Mouse (Mus musculus): ENCODE results near the gene Cnr2. TPM values are rescaled to one million over a fixed set of nuclear protein-coding genes. Genes with fewer than 3 reads are reported as not detected.

The Cnr2 gene
- polyA plus RNA-seq, 1 experiment from 2014 or later, result 0.13 TPM

DNA sequence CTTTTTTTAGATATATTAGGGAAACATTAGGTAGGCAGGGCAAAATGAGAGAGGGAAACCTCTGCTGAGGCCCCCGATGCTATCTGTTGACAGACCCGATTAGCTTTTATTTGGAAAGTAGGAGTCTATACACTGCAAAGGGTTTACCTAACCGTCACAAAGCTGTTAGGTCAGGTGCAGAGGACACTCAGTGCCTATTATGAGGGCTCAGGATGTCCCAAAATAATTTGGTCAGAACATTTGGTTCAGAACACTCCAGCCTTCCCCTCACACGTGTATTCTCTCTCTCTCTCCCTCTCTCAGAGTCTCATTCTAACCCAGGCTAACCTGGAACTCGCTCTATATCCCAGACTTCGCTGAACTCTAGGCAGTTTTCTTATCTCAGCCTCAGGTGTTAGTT lies 13.2 kb upstream of the Cnr2 start:
- H3K4me2 ChIP-seq (ENCODE audit: low read depth, low read length, severe bottlenecking), result no peak overlapping the region
- H3K27me3 ChIP-seq (ENCODE audit: control insufficient read depth, insufficient read depth, low read length), result no peaks in the 10 kb centered on the region
- 82% methylated on average over 6 of the region's 6 CpGs for WGBS
- H3K36me3 ChIP-seq (ENCODE audit: control insufficient read depth, insufficient read depth, low read length), result no peaks in the 10 kb centered on the region
- no peak overlapping the region for H3K9ac ChIP-seq (ENCODE audit: low read length)
- H3K4me1 ChIP-seq (replicated peaks; ENCODE audit: control insufficient read depth, insufficient read depth, low read length), result peaks cover under 1% of the 10 kb centered on the region; the same call in 1 of the 2 replicates
- no peak overlapping the region for H3K4me3 ChIP-seq (ENCODE audit: low read depth, low read length)
- DNase-seq (ENCODE audit: low spot score) (no peak), ATAC-seq (replicated peaks; ENCODE audit: low FRiP score) (no peak)
- H3K27ac ChIP-seq (ENCODE audit: low read depth, low read length), result no peak overlapping the region
- H3K9me3 ChIP-seq (ENCODE audit: control insufficient read depth, low read length), result no peaks in the 10 kb centered on the region

DNA sequence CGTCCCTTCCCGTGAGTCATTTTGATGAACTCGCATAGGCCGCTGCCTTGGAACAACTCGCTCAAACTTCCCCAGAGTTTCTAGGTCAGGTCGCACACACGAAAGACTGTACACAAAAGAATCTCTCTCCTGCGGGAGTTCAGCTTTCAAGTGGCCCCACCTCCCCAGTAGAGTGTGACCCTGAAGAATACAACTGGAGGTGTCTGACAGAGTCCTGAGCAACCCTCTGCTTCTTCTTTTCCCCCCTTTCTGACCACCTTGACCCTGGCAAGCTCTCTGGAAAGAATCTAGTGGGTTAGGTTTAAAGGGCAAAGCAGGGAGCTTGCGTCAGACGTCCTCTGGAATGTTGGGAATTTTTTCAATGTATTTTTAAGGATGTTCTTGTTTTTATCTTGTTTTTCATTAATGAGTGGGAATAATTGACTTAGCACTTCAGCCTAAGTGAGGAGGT lies 11.8 kb upstream of the Cnr2 start:
- Histone ChIP-seq H3K9ac (ENCODE audit: low read length) (no peak overlapping the region), H3K27me3 (ENCODE audit: control insufficient read depth, insufficient read depth, low read length) (no peaks in the 10 kb centered on the region), H3K4me2 (ENCODE audit: low read depth, low read length, severe bottlenecking) (no peak overlapping the region), H3K36me3 (ENCODE audit: control insufficient read depth, insufficient read depth, low read length) (no peaks in the 10 kb centered on the region), H3K4me3 (ENCODE audit: low read depth, low read length) (no peak overlapping the region), H3K9me3 (ENCODE audit: control insufficient read depth, low read length) (no peaks in the 10 kb centered on the region), H3K27ac (ENCODE audit: low read depth, low read length) (no peak overlapping the region), H3K4me1 (replicated peaks; ENCODE audit: control insufficient read depth, insufficient read depth, low read length) (no peaks in the 10 kb centered on the region)
- ATAC-seq (replicated peaks; ENCODE audit: low FRiP score) (no peak), DNase-seq (ENCODE audit: low spot score) (no peak)
- WGBS, result 47% methylated on average over 10 of the region's 10 CpGs

DNA sequence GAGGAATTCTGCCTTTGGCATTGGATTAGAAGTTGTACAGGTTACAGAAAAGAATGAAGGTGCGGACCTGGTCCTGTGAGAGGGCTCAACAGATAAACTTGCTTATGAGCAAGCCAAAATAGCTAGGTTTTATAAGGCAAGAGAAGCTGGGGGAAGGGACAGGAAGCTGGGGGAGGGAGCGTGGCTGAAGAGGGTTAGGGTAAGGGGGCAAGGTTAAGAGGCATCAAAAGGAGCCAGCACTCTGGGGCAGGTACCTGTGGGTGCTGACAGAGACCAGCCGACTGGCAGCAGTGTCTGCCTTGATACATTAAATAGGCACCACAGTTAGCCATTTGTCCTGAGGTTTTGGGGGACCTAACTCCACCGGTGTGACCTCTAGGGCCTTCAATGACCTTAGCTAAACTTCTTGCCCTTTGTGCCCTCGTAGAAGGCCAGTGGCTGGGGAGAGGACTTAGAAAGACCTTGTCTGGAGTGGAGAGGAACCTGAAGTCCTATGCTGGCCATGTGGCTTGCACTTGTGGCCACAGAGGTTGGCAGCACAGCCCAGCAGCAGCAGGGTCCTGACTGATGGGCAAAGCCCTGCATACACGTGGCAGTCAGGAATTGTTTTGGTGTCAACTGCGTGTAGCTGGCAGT lies 11.2 kb upstream of the Cnr2 start:
- H3K4me3 ChIP-seq (ENCODE audit: low read depth, low read length), result no peak overlapping the region
- no peak for DNase-seq (ENCODE audit: low spot score)
- H3K36me3 ChIP-seq (ENCODE audit: control insufficient read depth, insufficient read depth, low read length), result no peaks in the 10 kb centered on the region
- 58% methylated on average over 7 of the region's 7 CpGs for WGBS
- ATAC-seq (replicated peaks; ENCODE audit: low FRiP score), result no peak
- H3K4me1 ChIP-seq (replicated peaks; ENCODE audit: control insufficient read depth, insufficient read depth, low read length), result no peaks in the 10 kb centered on the region
- no peak overlapping the region for H3K9ac ChIP-seq (ENCODE audit: low read length)
- no peaks in the 10 kb centered on the region for H3K9me3 ChIP-seq (ENCODE audit: control insufficient read depth, low read length)
- H3K4me2 ChIP-seq (ENCODE audit: low read depth, low read length, severe bottlenecking), result no peak overlapping the region
- no peaks in the 10 kb centered on the region for H3K27me3 ChIP-seq (ENCODE audit: control insufficient read depth, insufficient read depth, low read length)
- no peak overlapping the region for H3K27ac ChIP-seq (ENCODE audit: low read depth, low read length)

DNA sequence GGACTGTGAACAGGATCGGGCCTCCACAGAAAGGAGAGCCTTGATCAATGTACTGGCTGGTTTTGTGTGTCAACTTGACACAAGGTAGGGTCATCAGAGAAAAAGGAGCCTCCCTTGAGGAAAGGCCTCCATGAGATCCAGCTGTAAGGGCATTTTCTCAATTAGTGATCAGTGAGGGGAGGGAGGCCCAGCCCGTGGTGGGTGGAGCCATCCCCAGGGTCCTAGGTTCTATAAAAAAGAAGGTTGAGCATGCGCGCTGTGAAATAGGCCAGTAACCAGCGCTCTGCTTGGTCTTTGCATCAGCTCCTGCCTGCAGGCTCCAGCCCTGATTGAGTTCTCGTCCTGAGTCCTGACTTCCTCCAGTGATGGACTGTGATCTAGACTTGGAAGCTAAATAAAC lies 10.7 kb upstream of the Cnr2 start:
- no peaks in the 10 kb centered on the region for H3K4me1 ChIP-seq (replicated peaks; ENCODE audit: control insufficient read depth, insufficient read depth, low read length)
- no peak for ATAC-seq (replicated peaks; ENCODE audit: low FRiP score)
- H3K27ac ChIP-seq (ENCODE audit: low read depth, low read length), result no peak overlapping the region

DNA sequence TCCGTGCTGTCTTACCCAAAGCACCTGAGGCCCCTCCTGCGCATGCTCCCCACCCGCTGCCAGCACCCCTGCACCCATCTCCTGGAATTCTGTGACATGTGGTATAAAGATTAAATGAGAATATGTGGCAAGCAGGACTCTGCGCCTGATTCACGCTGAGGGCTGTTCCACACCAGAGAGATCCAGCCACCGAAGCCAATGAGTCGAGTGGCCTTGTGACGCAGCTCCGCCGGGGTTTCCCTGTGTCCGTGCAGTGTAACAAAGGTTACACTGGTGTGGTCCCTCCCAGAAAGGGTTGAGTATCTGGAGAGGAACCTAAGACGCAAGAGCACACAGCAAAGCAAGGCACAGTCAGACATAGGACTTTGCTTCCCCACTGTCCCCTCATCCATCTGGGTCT lies 9.5 kb upstream of the Cnr2 start:
- no peak for ATAC-seq (replicated peaks; ENCODE audit: low FRiP score)

More for the DNA sequence above, 10.7 kb upstream of the Cnr2 start:
- Histone ChIP-seq H3K36me3 (ENCODE audit: control insufficient read depth, insufficient read depth, low read length) (no peaks in the 10 kb centered on the region), H3K9ac (ENCODE audit: low read length) (no peak overlapping the region), H3K4me3 (ENCODE audit: low read depth, low read length) (no peak overlapping the region), H3K27me3 (ENCODE audit: control insufficient read depth, insufficient read depth, low read length) (no peaks in the 10 kb centered on the region), H3K4me2 (ENCODE audit: low read depth, low read length, severe bottlenecking) (no peak overlapping the region), H3K9me3 (ENCODE audit: control insufficient read depth, low read length) (no peaks in the 10 kb centered on the region)
- DNase-seq (ENCODE audit: low spot score), result no peak
- WGBS, result 46% methylated on average over 6 of the region's 6 CpGs

DNA sequence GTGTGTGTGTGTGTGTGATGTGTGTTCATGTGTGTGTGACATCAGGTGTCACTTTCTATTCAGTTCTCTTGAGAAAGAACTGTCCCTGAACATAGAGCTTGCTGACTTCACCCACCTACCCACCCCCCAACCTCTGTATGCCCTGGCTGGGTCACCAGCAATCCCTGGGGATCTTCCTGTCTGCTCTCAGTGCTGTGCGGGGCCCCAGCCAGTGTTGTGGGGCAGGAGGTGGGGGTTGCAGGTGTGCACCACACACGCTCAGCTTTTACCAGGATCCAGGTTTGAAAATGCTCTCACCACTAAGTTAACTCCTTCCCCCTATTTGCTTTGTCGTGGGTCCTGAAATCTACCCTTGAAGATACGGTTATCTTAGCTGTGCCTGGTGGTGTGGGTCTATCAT lies 9.0 kb upstream of the Cnr2 start:
- ATAC-seq (replicated peaks; ENCODE audit: low FRiP score) (no peak), DNase-seq (ENCODE audit: low spot score) (no peak)
- Histone ChIP-seq H3K27me3 (ENCODE audit: control insufficient read depth, insufficient read depth, low read length) (no peaks in the 10 kb centered on the region), H3K27ac (ENCODE audit: low read depth, low read length) (no peak overlapping the region), H3K9ac (ENCODE audit: low read length) (no peak overlapping the region), H3K9me3 (ENCODE audit: control insufficient read depth, low read length) (no peaks in the 10 kb centered on the region), H3K4me1 (replicated peaks; ENCODE audit: control insufficient read depth, insufficient read depth, low read length) (no peaks in the 10 kb centered on the region), H3K4me3 (ENCODE audit: low read depth, low read length) (no peak overlapping the region), H3K4me2 (ENCODE audit: low read depth, low read length, severe bottlenecking) (no peak overlapping the region), H3K36me3 (ENCODE audit: control insufficient read depth, insufficient read depth, low read length) (no peaks in the 10 kb centered on the region)
- 92% methylated on average over 4 of the region's 4 CpGs for WGBS

More for the DNA sequence above, 9.5 kb upstream of the Cnr2 start:
- Histone ChIP-seq H3K4me2 (ENCODE audit: low read depth, low read length, severe bottlenecking) (no peak overlapping the region), H3K9me3 (ENCODE audit: control insufficient read depth, low read length) (no peaks in the 10 kb centered on the region), H3K27me3 (ENCODE audit: control insufficient read depth, insufficient read depth, low read length) (no peaks in the 10 kb centered on the region), H3K4me1 (replicated peaks; ENCODE audit: control insufficient read depth, insufficient read depth, low read length) (no peaks in the 10 kb centered on the region), H3K27ac (ENCODE audit: low read depth, low read length) (no peak overlapping the region), H3K36me3 (ENCODE audit: control insufficient read depth, insufficient read depth, low read length) (no peaks in the 10 kb centered on the region), H3K9ac (ENCODE audit: low read length) (no peak overlapping the region), H3K4me3 (ENCODE audit: low read depth, low read length) (no peak overlapping the region)
- no peak for DNase-seq (ENCODE audit: low spot score)
- WGBS, result 91% methylated on average over 12 of the region's 12 CpGs

DNA sequence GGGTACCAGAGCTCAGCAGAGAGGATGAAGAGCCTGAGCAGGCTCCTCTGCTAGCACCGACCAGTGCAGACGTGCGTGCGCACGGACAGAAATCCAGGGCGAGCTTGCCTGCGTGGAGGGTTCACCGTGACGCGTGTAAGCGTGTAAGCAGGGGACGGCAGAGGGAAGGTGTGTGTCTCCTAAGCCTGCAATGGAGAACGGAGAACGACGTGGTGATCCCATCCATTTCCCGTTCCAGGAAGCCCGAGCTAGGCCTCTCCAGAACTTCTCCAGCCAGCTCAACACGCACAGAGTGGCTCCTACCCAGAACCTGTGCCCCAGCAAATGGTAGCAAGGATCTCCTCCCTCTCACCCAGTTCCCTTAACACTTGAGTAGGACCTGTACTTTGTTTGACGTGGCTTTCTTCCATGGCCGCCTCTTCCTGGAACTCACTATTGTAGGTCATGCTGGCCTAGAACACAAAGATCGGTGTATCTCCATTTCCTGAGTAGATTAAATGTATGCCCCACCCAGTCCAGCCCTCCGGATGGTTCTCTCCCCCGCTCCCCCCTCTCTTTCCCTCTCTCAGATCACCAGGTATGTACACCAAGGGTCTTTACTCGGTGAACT lies 6.6 kb upstream of the Cnr2 start:
- Histone ChIP-seq H3K9ac (ENCODE audit: low read length) (no peak overlapping the region), H3K27me3 (ENCODE audit: control insufficient read depth, insufficient read depth, low read length) (no peaks in the 10 kb centered on the region), H3K27ac (ENCODE audit: low read depth, low read length) (no peak overlapping the region), H3K4me1 (replicated peaks; ENCODE audit: control insufficient read depth, insufficient read depth, low read length) (no peaks in the 10 kb centered on the region), H3K4me2 (ENCODE audit: low read depth, low read length, severe bottlenecking) (no peak overlapping the region), H3K36me3 (ENCODE audit: control insufficient read depth, insufficient read depth, low read length) (no peaks in the 10 kb centered on the region), H3K4me3 (ENCODE audit: low read depth, low read length) (no peak overlapping the region), H3K9me3 (ENCODE audit: control insufficient read depth, low read length) (no peaks in the 10 kb centered on the region)
- ATAC-seq (replicated peaks; ENCODE audit: low FRiP score) (no peak), DNase-seq (ENCODE audit: low spot score) (no peak)
- WGBS, result 93% methylated on average over 24 of the region's 24 CpGs

DNA sequence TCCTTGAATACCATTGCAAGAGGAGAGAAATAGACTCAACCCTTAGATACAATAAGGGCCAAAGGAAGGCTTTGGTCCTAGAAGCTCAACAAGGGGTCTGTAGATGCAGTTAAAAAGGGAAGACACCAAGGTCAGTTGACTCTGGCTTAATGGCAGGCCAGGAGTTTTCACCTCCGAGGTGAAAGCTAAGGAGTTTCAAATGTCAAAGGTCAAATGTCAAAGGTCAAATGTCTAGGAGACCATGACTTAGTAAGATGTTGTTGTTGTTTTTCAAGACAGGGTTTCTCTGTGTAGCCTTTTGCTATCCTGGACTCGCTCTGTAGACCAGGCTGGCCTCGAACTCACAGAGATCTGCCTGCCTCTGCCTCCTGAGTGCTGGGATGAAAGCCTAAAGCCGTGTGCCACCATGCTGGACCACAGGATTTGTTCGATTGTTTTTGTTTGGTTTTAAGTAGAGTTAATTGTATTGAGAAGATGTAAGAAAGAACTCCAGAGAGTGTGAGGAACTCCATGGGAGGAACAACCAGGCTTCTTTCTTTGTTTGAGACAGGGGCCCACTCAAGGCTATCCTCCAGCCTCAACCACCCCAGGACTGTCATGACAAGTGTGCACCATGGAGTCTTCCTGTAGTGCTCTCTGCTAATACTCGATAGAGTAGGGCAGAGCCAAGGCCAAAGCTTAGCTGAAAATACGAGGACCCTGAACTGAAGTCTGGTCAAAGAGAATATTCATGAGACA lies 5.9 kb upstream of the Cnr2 start:
- DNase-seq (ENCODE audit: low spot score) (no peak), ATAC-seq (replicated peaks; ENCODE audit: low FRiP score) (no peak)
- Histone ChIP-seq H3K9me3 (ENCODE audit: control insufficient read depth, low read length) (no peaks in the 10 kb centered on the region), H3K36me3 (ENCODE audit: control insufficient read depth, insufficient read depth, low read length) (no peaks in the 10 kb centered on the region), H3K4me2 (ENCODE audit: low read depth, low read length, severe bottlenecking) (no peak overlapping the region), H3K4me1 (replicated peaks; ENCODE audit: control insufficient read depth, insufficient read depth, low read length) (no peaks in the 10 kb centered on the region), H3K27me3 (ENCODE audit: control insufficient read depth, insufficient read depth, low read length) (no peaks in the 10 kb centered on the region), H3K27ac (ENCODE audit: low read depth, low read length) (no peak overlapping the region), H3K9ac (ENCODE audit: low read length) (no peak overlapping the region), H3K4me3 (ENCODE audit: low read depth, low read length) (no peak overlapping the region)
- 86% methylated on average over 7 of the region's 7 CpGs for WGBS
